Mouse (Mus musculus) heart, embryonic 14.5 days (tissue): ENCODE results near the gene Rars. TPM values are rescaled to one million over a fixed set of nuclear protein-coding genes. Genes with fewer than 3 reads are reported as not detected.

Experiments used
- ATAC-seq: fragments of 200-750 bp; cut with Nextera tagmentation; 2 replicates; pipeline ENCODE4 v1.8.0; 2017; ENCODE audit warnings: low read depth, moderate TSS enrichment; ENCODE audit not compliant: insufficient number of reproducible peaks, insufficient read depth, low FRiP score
- H3K27ac ChIP-seq, 2 experiments: fragments of 200-500 bp in 1 of 2; fragments of 300-500 bp in 1 of 2; sonication (generic) in 1 of 2; replicated peaks in 1 of 2; 2 replicates each; pipeline ENCODE4 v1.5.1; 2012 to 2014; ENCODE audit warnings: low read depth in 2 of 2, low read length in 2 of 2, control low read depth in 1 of 2, mild to moderate bottlenecking in 1 of 2, mixed read lengths in 1 of 2; ENCODE audit not compliant: control insufficient read depth in 1 of 2, insufficient read depth in 1 of 2
- H3K27me3 ChIP-seq: fragments of 300-500 bp; sonication (generic); 2 replicates; pipeline ENCODE4 v1.6.1; 2014; ENCODE audit warnings: mild to moderate bottlenecking, low read length, control low read depth; ENCODE audit not compliant: control insufficient read depth, insufficient read depth
- H3K36me3 ChIP-seq: fragments of 300-500 bp; sonication (generic); 2 replicates; pipeline ENCODE4 v1.6.1; 2014; ENCODE audit warnings: mild to moderate bottlenecking, control low read depth, low read length, mixed read lengths; ENCODE audit not compliant: control insufficient read depth, insufficient read depth
- H3K4me1 ChIP-seq, 2 experiments: fragments of 200-500 bp in 1 of 2; fragments of 300-500 bp in 1 of 2; sonication (generic) in 1 of 2; 2 replicates each; pipeline ENCODE4 v1.6.1; 2012 to 2014; ENCODE audit warnings: low read length in 2 of 2, control low read depth in 1 of 2, mixed read lengths in 1 of 2; ENCODE audit not compliant: control insufficient read depth in 2 of 2, insufficient read depth in 2 of 2
- H3K4me2 ChIP-seq: fragments of 300-500 bp; sonication (generic); 2 replicates; pipeline ENCODE4 v1.6.1; 2014; ENCODE audit warnings: mild to moderate bottlenecking, low read length
- H3K4me3 ChIP-seq, 2 experiments: fragments of 200-500 bp in 1 of 2; fragments of 300-500 bp in 1 of 2; sonication (generic) in 1 of 2; 2 replicates each; pipeline ENCODE4 v1.5.1; 2012 to 2014; ENCODE audit warnings: low read length in 2 of 2, mild to moderate bottlenecking in 2 of 2, control low read depth in 1 of 2, low read depth in 1 of 2, moderate library complexity in 1 of 2; ENCODE audit not compliant: control insufficient read depth in 1 of 2, insufficient read depth in 1 of 2
- H3K9ac ChIP-seq: fragments of 300-500 bp; sonication (generic); 2 replicates; pipeline ENCODE4 v1.6.1; 2014; ENCODE audit warnings: mild to moderate bottlenecking, low read length
- H3K9me3 ChIP-seq: fragments of 300-500 bp; sonication (generic); 2 replicates; pipeline ENCODE4 v1.6.1; 2016; ENCODE audit warnings: low read length, control low read depth; ENCODE audit not compliant: control insufficient read depth
- WGBS: fragments of 180-500 bp; shearing (Covaris S2); extraction: QIAGEN DNeasy Blood & Tissue Kit; methylation state at CpG from one replicate; pipeline ENCODE4 v1.1.7; 2014; 5-methylcytosine and 5-hydroxymethylcytosine counted together
- polyA plus RNA-seq: library from polyadenylated mRNA; unstranded; fragments of >200 nt; fragmentation: Nextera tagmentation; extraction: Ambion mirVana; gene quantifications from 2 replicates; pipeline ENCODE4 v1.2.1, GENCODE M21; 2014

The Rars gene
- polyA plus RNA-seq, 1 experiment from 2014 or later = 61.8 TPM

GRCm38 (mm10) chr11:35837156-35838126 is 3.1 kb upstream of the Rars start:
- Histone ChIP-seq H3K27ac (peak overlapping the region; percentile 2 to 50; a peak in 1 of 4 replicates), H3K9me3 (no peaks in the 10 kb centered on the region), H3K4me2 (peak overlapping the region; percentile 73), H3K36me3 (peaks cover 9% of the 10 kb centered on the region; the same call in 1 of the 2 replicates), H3K9ac (peak overlapping the region; percentile 68), H3K4me3 (no peak overlapping the region), H3K27me3 (no peaks in the 10 kb centered on the region), H3K4me1 (peaks cover 3 to 12% of the 10 kb centered on the region in 2 experiments; a peak in 3 of 4 replicates)
- no peak for ATAC-seq
- 57% methylated on average over 5 of the region's 5 CpGs for WGBS

GRCm38 (mm10) chr11:35833270-35833669 is 1.0 kb downstream of the Rars start:
- WGBS = 74% methylated on average over 6 of the region's 6 CpGs

GRCm38 (mm10) chr11:35832139-35832538 is 2.2 kb downstream of the Rars start:
- ATAC-seq = no peak
- whole genome bisulfite sequencing = 25% methylated on average over 4 of the region's 4 CpGs
- Histone ChIP-seq H3K4me3 (no peak overlapping the region), H3K27me3 (no peaks in the 10 kb centered on the region), H3K27ac (no peak overlapping the region), H3K4me1 (peaks cover 3 to 9% of the 10 kb centered on the region in 2 experiments; a peak in 3 of 4 replicates), H3K4me2 (no peak overlapping the region), H3K36me3 (peaks cover 52% of the 10 kb centered on the region), H3K9me3 (no peaks in the 10 kb centered on the region), H3K9ac (no peak overlapping the region)

More at GRCm38 (mm10) chr11:35833270-35833669, 1.0 kb downstream of the Rars start:
- H3K27ac ChIP-seq = no peak overlapping the region
- H3K4me3 ChIP-seq = peak overlapping the region; percentile 16 to 98; a peak in 3 of 4 replicates
- H3K9me3 ChIP-seq = no peaks in the 10 kb centered on the region
- H3K4me1 ChIP-seq = peaks cover 3 to 12% of the 10 kb centered on the region in 2 experiments; a peak in 3 of 4 replicates
- H3K27me3 ChIP-seq = no peaks in the 10 kb centered on the region
- no peak for ATAC-seq
- peak overlapping the region; percentile 88 for H3K9ac ChIP-seq
- peak overlapping the region; percentile 90 for H3K4me2 ChIP-seq
- peaks cover 41% of the 10 kb centered on the region for H3K36me3 ChIP-seq

- no peak for ATAC-seq
- Histone ChIP-seq H3K36me3 (peaks cover 88% of the 10 kb centered on the region), H3K4me1 (no peaks in the 10 kb centered on the region), H3K4me3 (no peak overlapping the region), H3K4me2 (no peak overlapping the region), H3K9ac (no peak overlapping the region), H3K27ac (no peak overlapping the region), H3K9me3 (no peaks in the 10 kb centered on the region), H3K27me3 (no peaks in the 10 kb centered on the region)
- WGBS = 93% methylated on average over 6 of the region's 6 CpGs
Measured at GRCm38 (mm10) chr11:35827714-35828113, 6.6 kb downstream of the Rars start.

- WGBS = 83% methylated on average over 12 of the region's 12 CpGs
- Histone ChIP-seq H3K4me1 (no peaks in the 10 kb centered on the region), H3K27me3 (no peaks in the 10 kb centered on the region), H3K9me3 (no peaks in the 10 kb centered on the region), H3K4me3 (no peak overlapping the region), H3K36me3 (peaks cover 98% of the 10 kb centered on the region), H3K27ac (no peak overlapping the region), H3K9ac (no peak overlapping the region), H3K4me2 (no peak overlapping the region)
- ATAC-seq = no peak
Measured at GRCm38 (mm10) chr11:35816316-35816715, 18.0 kb downstream of the Rars start.

GRCm38 (mm10) chr11:35811458-35811857 is 22.8 kb downstream of the Rars start:
- no peak overlapping the region for H3K9ac ChIP-seq
- no peak overlapping the region for H3K4me2 ChIP-seq
- no peak for ATAC-seq
- H3K36me3 ChIP-seq = peaks cover 100% of the 10 kb centered on the region
- WGBS = 85% methylated on average over 10 of the region's 10 CpGs
- no peaks in the 10 kb centered on the region for H3K4me1 ChIP-seq
- no peak overlapping the region for H3K4me3 ChIP-seq
- no peaks in the 10 kb centered on the region for H3K27me3 ChIP-seq
- no peaks in the 10 kb centered on the region for H3K9me3 ChIP-seq
- no peak overlapping the region for H3K27ac ChIP-seq

- no peaks in the 10 kb centered on the region for H3K9me3 ChIP-seq
- ATAC-seq = no peak
- no peak overlapping the region for H3K4me2 ChIP-seq
- peaks cover 38% of the 10 kb centered on the region for H3K27me3 ChIP-seq
- no peak overlapping the region for H3K9ac ChIP-seq
- WGBS = 71% methylated on average over 5 of the region's 5 CpGs
- H3K4me3 ChIP-seq = no peak overlapping the region
- H3K27ac ChIP-seq = no peak overlapping the region
- peaks cover 2 to 6% of the 10 kb centered on the region in 2 experiments; a peak in 3 of 4 replicates for H3K4me1 ChIP-seq
- no peaks in the 10 kb centered on the region for H3K36me3 ChIP-seq
Measured at GRCm38 (mm10) chr11:35801332-35801731, 33.0 kb downstream of the Rars start.
